Mouse (Mus musculus) inflammation-experienced regulatory T-cells, adult 6 months (primary cell): ENCODE measurements around the gene Stk19. TPM values are rescaled to one million over a fixed set of nuclear protein-coding genes. Genes with fewer than 3 reads are reported as not detected.

Experiments
- ATAC-seq: one replicate; pipeline ENCODE4 v1.8.0; 2017
- polyA plus RNA-seq, 3 experiments: library from polyadenylated mRNA; unstranded; fragments of 100-300 nt; shearing (Covaris generic); gene quantifications; one replicate each; pipeline ENCODE4 v1.2.1; 2017

The Stk19 gene
- polyA plus RNA-seq = 10 to 100 TPM; 30.4 to 44.5 (median 37.2) TPM

- ATAC-seq = peak; percentile 92
Observed at GRCm38 (mm10) chr17:34836856-34837221, at the start of gene Stk19, which contains the start of gene Dxo. Gene Stk19 (minus strand): TSS chr17:34836945. Gene Dxo (plus strand): TSS chr17:34837019.

GRCm38 (mm10) chr17:34885615-34886014 lies 48.9 kb upstream of the Stk19 start:
- no peak for ATAC-seq

GRCm38 (mm10) chr17:34884704-34885103 lies 48.0 kb upstream of the Stk19 start:
- no peak for ATAC-seq

GRCm38 (mm10) chr17:34883332-34883731 lies 46.6 kb upstream of the Stk19 start:
- ATAC-seq = no peak

GRCm38 (mm10) chr17:34881683-34882310 lies 45.1 kb upstream of the Stk19 start, which contains the start of gene Gm20547:
Gene Gm20547 (minus strand): TSS chr17:34882042.
- no peak for ATAC-seq

- no peak for ATAC-seq
Observed at GRCm38 (mm10) chr17:34881166-34881565, 44.4 kb upstream of the Stk19 start.

- ATAC-seq = peak; percentile 86
Observed at GRCm38 (mm10) chr17:34879336-34879879, 42.7 kb upstream of the Stk19 start, which contains the start of gene Zbtb12. Gene Zbtb12 (plus strand): TSS chr17:34879483.

- no peak for ATAC-seq
Observed at GRCm38 (mm10) chr17:34874321-34874720, 37.6 kb upstream of the Stk19 start.

GRCm38 (mm10) chr17:34865981-34866380 lies 29.2 kb upstream of the Stk19 start:
- no peak for ATAC-seq

GRCm38 (mm10) chr17:34862416-34863081 lies 25.8 kb upstream of the Stk19 start, which contains the start of gene Cfb:
Gene Cfb (minus strand): TSS chr17:34862518.
- ATAC-seq = no peak

- ATAC-seq = no peak
Observed at GRCm38 (mm10) chr17:34861704-34862415, 25.1 kb upstream of the Stk19 start.

- ATAC-seq = no peak
Observed at GRCm38 (mm10) chr17:34860514-34860913, 23.8 kb upstream of the Stk19 start.

GRCm38 (mm10) chr17:34858670-34859069 lies 21.9 kb upstream of the Stk19 start:
- no peak for ATAC-seq

- ATAC-seq = peak; percentile 46
Observed at GRCm38 (mm10) chr17:34855825-34856224, 19.1 kb upstream of the Stk19 start.

GRCm38 (mm10) chr17:34854761-34855160 lies 18.0 kb upstream of the Stk19 start:
- ATAC-seq = no peak

GRCm38 (mm10) chr17:34853511-34853910 lies 16.8 kb upstream of the Stk19 start:
- no peak for ATAC-seq

- ATAC-seq = no peak
Observed at GRCm38 (mm10) chr17:34850517-34851125, 13.9 kb upstream of the Stk19 start.

GRCm38 (mm10) chr17:34849722-34850516 lies 13.2 kb upstream of the Stk19 start, which contains the start of the genes Skiv2l and Nelfe:
Gene Skiv2l (minus strand): TSS chr17:34850210.
Gene Nelfe (plus strand): TSS chr17:34850391.
- peak; percentile 98 for ATAC-seq

- no peak for ATAC-seq
Observed at GRCm38 (mm10) chr17:34847615-34848014, 10.9 kb upstream of the Stk19 start.

GRCm38 (mm10) chr17:34847192-34847591 lies 10.4 kb upstream of the Stk19 start:
- ATAC-seq = no peak

GRCm38 (mm10) chr17:34844884-34845283 lies 8.1 kb upstream of the Stk19 start:
- no peak for ATAC-seq
